Mouse (Mus musculus) cerebellum, adult 2 months (tissue): ENCODE results near the gene Trpv1.

Source experiments
- CTCF ChIP-seq: fragments of 200-500 bp; IDR thresholded peaks from 2 replicates; pipeline ENCODE4 v1.5.1; 2011; ENCODE audit warnings: low read depth, mild to moderate bottlenecking, control low read depth, low read length, moderate library complexity, borderline replicate concordance; ENCODE audit not compliant: insufficient read depth
- POLR2A ChIP-seq: fragments of 200-500 bp; IDR thresholded peaks from 2 replicates; pipeline ENCODE4 v1.6.1; 2011; ENCODE audit warnings: low read length, control low read depth, borderline replicate concordance; ENCODE audit not compliant: insufficient read depth

GRCm38 (mm10) chr11:73289621-73290020 is 55.5 kb downstream of the Trpv1 start:
- no peak for TF ChIP-seq POLR2A
- TF ChIP-seq CTCF = no peak
